Mouse (Mus musculus): ENCODE measurements around the gene Gm26897.

- TF ChIP-seq EP300 (IDR thresholded peaks at IDR 0.05; ENCODE audit: insufficient read depth, low read depth, low read length): no peak
- TF ChIP-seq POLR2A (IDR thresholded peaks at IDR 0.05; ENCODE audit: insufficient read depth, low read length): no peak
These were observed 6.9 kb downstream of the Gm26897 start for GRCm38 (mm10) chr5:111740384-111741275.
